Mouse (Mus musculus) thymus, adult 2 months (tissue): ENCODE measurements around the gene Fbxw7.

Source experiments
- CTCF ChIP-seq: fragments of 200-500 bp; IDR thresholded peaks from 2 replicates; pipeline ENCODE4 v1.5.1; 2012; ENCODE audit warnings: mild to moderate bottlenecking, control low read depth, low read length, moderate library complexity, borderline replicate concordance; ENCODE audit not compliant: control insufficient read depth, poor library complexity, insufficient read depth; ENCODE audit errors: extremely low read depth
- POLR2A ChIP-seq: fragments of 200-500 bp; IDR thresholded peaks from 2 replicates; pipeline ENCODE4 v1.6.1; 2012; ENCODE audit warnings: mild to moderate bottlenecking, low read length, control low read depth, moderate library complexity; ENCODE audit not compliant: control insufficient read depth, poor library complexity, insufficient read depth; ENCODE audit errors: extremely low read depth

DNA sequence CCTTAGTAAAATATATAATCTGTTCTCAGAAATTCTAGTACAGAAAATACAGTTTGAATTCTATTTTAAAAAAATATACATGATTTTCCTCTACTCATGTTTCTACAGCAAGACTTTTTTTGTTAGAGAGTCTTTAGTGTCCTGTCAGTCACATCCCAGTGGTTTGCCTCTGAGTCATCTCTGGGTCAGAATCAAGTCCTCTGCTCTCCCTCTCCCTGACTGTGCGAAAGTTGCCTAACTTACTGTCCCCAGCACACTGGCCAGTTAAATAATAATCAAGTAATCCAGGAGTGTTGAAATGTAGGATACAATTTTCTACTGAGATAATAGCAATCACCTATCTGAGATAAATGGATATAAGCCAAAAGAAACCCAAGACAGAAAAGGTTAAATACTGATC is 120.7 kb downstream of the Fbxw7 start:
- TF ChIP-seq CTCF: no peak
- TF ChIP-seq POLR2A: no peak
